Mouse (Mus musculus) small intestine, adult 2 months (tissue): ENCODE results near the gene Gm11634.
A peak's percentile ranks its signal among the peaks of the same experiment; 100 is the strongest.
"Not testable (repeated sequence)": the region's sequence is repeated elsewhere in the genome, so short reads cannot be mapped to it uniquely, and the experiment has no call there.

Experiments
- CTCF ChIP-seq: fragments of 200-500 bp; IDR thresholded peaks from 2 replicates; pipeline ENCODE4 v1.5.1; 2012; ENCODE audit warnings: low read depth, mild to moderate bottlenecking, control low read depth, inconsistent platforms, low read length, moderate library complexity, mixed read lengths; ENCODE audit not compliant: insufficient replicate concordance, insufficient read length; ENCODE audit errors: extremely low read depth
- POLR2A ChIP-seq: fragments of 200-500 bp; IDR thresholded peaks from 2 replicates; pipeline ENCODE4 v1.6.1; 2012; ENCODE audit warnings: low read depth, mild to moderate bottlenecking, control low read depth, inconsistent platforms, low read length, moderate library complexity

DNA sequence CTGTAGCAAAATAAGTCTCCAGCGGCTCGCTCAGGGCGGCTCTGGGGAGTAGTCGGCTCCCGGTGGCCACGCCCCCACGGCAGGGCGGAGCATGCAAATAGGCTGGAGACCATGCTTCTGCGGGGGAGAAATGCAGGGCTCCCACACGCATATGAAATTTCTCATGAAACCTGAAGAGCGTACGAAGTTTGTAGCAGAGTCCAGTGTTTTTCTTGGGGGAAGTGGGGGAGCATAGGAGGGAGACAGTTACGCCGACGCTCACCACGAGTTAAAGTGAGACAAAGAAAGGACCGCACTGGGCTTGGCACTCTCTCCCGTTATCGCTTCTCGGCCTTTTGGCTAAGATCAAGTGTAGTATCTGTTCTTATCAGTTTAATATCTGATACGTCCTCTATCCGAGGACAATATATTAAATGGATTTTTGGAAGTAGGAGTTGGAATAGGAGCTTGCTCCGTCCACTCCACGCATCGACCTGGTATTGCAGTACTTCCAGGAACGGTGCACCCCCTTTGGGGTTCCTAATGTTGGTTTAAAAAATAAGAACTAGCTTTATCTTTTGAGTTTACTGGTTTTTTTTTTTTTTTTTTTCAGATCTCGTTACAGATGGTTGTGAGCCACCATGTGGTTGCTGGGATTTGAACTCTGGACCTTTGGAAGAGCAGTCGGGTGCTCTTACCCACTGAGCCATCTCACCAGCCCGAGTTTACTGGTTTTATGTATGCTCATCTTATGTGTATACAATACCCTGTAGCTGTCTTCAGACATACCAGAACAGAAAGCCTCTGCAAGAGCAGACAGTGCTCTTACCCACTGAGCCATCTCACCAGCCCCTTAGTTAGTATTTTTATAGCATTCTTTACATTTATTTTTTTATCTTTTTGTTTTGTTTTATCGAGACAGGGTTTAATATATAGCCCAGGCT is 5.7 kb upstream of the Gm11634 start:
- not testable (repeated sequence) for TF ChIP-seq CTCF
- TF ChIP-seq POLR2A: 0 out of 2 replicates have a peak, but pooled peaks have one; percentile 19
